Mouse (Mus musculus): Measurements from ENCODE around the gene Dnah9. TPM values are rescaled to one million over a fixed set of nuclear protein-coding genes. Genes with fewer than 3 reads are reported as not detected.

Dnah9 gene
- polyA plus RNA-seq, 1 experiment from 2014 or later, result 0.13 TPM

DNA sequence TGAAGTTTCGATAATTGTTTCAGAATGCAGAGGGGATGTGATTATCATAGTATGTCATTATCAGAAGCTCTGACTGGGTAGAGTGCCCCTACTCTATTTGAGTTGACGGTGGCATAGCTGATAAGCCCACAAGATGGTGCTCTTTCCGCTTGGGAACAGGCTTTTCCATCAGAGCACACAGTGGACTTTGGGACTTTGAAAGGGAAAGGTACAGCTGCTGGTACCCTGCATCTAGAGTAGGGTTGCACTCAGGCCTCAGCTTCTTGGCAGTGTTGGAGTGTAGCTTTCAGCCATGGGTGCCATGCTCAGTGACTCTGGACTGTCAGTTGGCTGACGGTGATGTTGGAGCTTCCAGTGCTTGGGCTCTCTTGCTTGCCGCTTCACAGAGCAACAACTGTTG is 348.1 kb downstream of the Dnah9 start:
- ATAC-seq (ENCODE audit: insufficient number of reproducible peaks, low FRiP score, low TSS enrichment, low read depth), result no peak
- H3K27me3 ChIP-seq, result no peaks in the 10 kb centered on the region
- peaks cover 47% of the 10 kb centered on the region for H3K36me3 ChIP-seq
- no peak overlapping the region for H3K4me3 ChIP-seq
- WGBS, result 72% methylated on average over 5 of the region's 5 CpGs
- no peak overlapping the region for H3K4me2 ChIP-seq
- no peak overlapping the region for H3K9ac ChIP-seq
- no peak overlapping the region for H3K27ac ChIP-seq
- no peaks in the 10 kb centered on the region for H3K9me3 ChIP-seq
- 0 out of 2 replicates have a peak, but pooled peaks cover 6% of the 10 kb centered on the region for H3K4me1 ChIP-seq

DNA sequence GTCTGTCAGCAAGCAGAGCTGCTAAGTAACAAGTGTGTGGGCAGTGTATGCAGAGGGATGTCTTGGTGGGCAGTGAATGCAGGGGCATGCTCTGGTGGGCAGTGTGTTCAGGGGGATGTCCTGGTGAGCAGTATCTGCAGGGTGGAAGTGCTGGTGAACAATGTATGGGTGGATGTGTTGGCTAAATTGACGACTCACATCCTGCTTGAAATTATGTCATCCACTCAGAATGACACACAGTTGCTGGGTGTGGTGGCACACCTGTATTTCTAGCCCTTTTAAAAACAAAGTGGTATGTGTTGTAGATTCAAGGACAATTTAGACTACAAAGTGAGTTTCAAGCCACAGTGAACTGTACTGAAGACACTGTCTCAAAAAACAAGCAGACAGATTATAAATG is 350.2 kb downstream of the Dnah9 start:
- H3K4me1 ChIP-seq, result 0 out of 2 replicates have a peak, but pooled peaks cover 6% of the 10 kb centered on the region
- H3K9me3 ChIP-seq, result no peaks in the 10 kb centered on the region
- H3K4me3 ChIP-seq, result no peak overlapping the region
- H3K36me3 ChIP-seq, result peaks cover 45% of the 10 kb centered on the region
- no peak overlapping the region for H3K4me2 ChIP-seq
- no peak for ATAC-seq (ENCODE audit: insufficient number of reproducible peaks, low FRiP score, low TSS enrichment, low read depth)
- 69% methylated on average over 1 of the region's 1 CpGs for WGBS
- H3K9ac ChIP-seq, result no peak overlapping the region
- H3K27me3 ChIP-seq, result no peaks in the 10 kb centered on the region
- no peak overlapping the region for H3K27ac ChIP-seq

- 47% methylated on average over 6 of the region's 6 CpGs for WGBS
- peaks cover 36% of the 10 kb centered on the region for H3K36me3 ChIP-seq
- H3K4me1 ChIP-seq, result peaks cover 11% of the 10 kb centered on the region; the same call in 1 of the 2 replicates
- ATAC-seq (ENCODE audit: insufficient number of reproducible peaks, low FRiP score, low TSS enrichment, low read depth), result no peak
- no peak overlapping the region for H3K27ac ChIP-seq
- H3K4me3 ChIP-seq, result no peak overlapping the region
- no peak overlapping the region for H3K9ac ChIP-seq
- H3K9me3 ChIP-seq, result no peaks in the 10 kb centered on the region
- H3K27me3 ChIP-seq, result no peaks in the 10 kb centered on the region
- no peak overlapping the region for H3K4me2 ChIP-seq
Measured at GRCm38 (mm10) chr11:65816237-65816636, 352.1 kb downstream of the Dnah9 start.

- Histone ChIP-seq H3K36me3 (peaks cover 32% of the 10 kb centered on the region), H3K4me1 (peaks cover 11% of the 10 kb centered on the region; the same call in 1 of the 2 replicates), H3K27ac (no peak overlapping the region), H3K4me3 (no peak overlapping the region), H3K9me3 (no peaks in the 10 kb centered on the region), H3K4me2 (no peak overlapping the region), H3K9ac (no peak overlapping the region), H3K27me3 (no peaks in the 10 kb centered on the region)
- WGBS, result 90% methylated on average over 9 of the region's 9 CpGs
- no peak for ATAC-seq (ENCODE audit: insufficient number of reproducible peaks, low FRiP score, low TSS enrichment, low read depth)
Measured at GRCm38 (mm10) chr11:65814381-65814780, 354.0 kb downstream of the Dnah9 start.

GRCm38 (mm10) chr11:65812088-65812487 is 356.3 kb downstream of the Dnah9 start:
- Histone ChIP-seq H3K36me3 (peaks cover 23% of the 10 kb centered on the region), H3K4me2 (no peak overlapping the region), H3K9ac (no peak overlapping the region), H3K9me3 (no peaks in the 10 kb centered on the region), H3K27me3 (no peaks in the 10 kb centered on the region), H3K27ac (no peak overlapping the region), H3K4me3 (no peak overlapping the region), H3K4me1 (peaks cover 18% of the 10 kb centered on the region; the same call in 1 of the 2 replicates)
- no peak for ATAC-seq (ENCODE audit: insufficient number of reproducible peaks, low FRiP score, low TSS enrichment, low read depth)
- WGBS, result 25% methylated on average over 5 of the region's 5 CpGs

- Histone ChIP-seq H3K27ac (peak overlapping the region; percentile 84; the same call in 1 of the 2 replicates), H3K4me3 (peak overlapping the region; percentile 72), H3K9me3 (no peaks in the 10 kb centered on the region), H3K36me3 (no peaks in the 10 kb centered on the region), H3K27me3 (no peaks in the 10 kb centered on the region), H3K4me2 (peak overlapping the region; percentile 50), H3K9ac (peak overlapping the region; percentile 64), H3K4me1 (peaks cover 11% of the 10 kb centered on the region; the same call in 1 of the 2 replicates)
- ATAC-seq (ENCODE audit: insufficient number of reproducible peaks, low FRiP score, low TSS enrichment, low read depth), result no peak
- whole genome bisulfite sequencing, result 47% methylated on average over 7 of the region's 7 CpGs
Measured at GRCm38 (mm10) chr11:65807601-65808000, 360.8 kb downstream of the Dnah9 start.

- Histone ChIP-seq H3K27ac (peak within 1 kb of the TSS; percentile 84), H3K4me2 (peak within 1 kb of the TSS; percentile 68), H3K9me3 (no peaks in the 10 kb centered on the region), H3K9ac (peak within 1 kb of the TSS; percentile 64), H3K27me3 (no peaks in the 10 kb centered on the region), H3K4me1 (0 out of 2 replicates have a peak, but pooled peaks cover 7% of the 10 kb centered on the region), H3K36me3 (no peaks in the 10 kb centered on the region), H3K4me3 (peak within 1 kb of the TSS; percentile 72)
- ATAC-seq (ENCODE audit: insufficient number of reproducible peaks, low FRiP score, low TSS enrichment, low read depth), result peak; percentile 95
- under 1% methylated on average over 58 of the region's 58 CpGs for WGBS
Measured at GRCm38 (mm10) chr11:65806909-65807504, 361.3 kb downstream of the Dnah9 start, which contains the start of gene Zkscan6. Gene Zkscan6 (plus strand): TSS chr11:65807175.

- H3K36me3 ChIP-seq, result no peaks in the 10 kb centered on the region
- 0 out of 2 replicates have a peak, but pooled peaks have one; percentile 32 for ATAC-seq (ENCODE audit: insufficient number of reproducible peaks, low FRiP score, low TSS enrichment, low read depth)
- 0 out of 2 replicates have a peak, but pooled peaks cover 7% of the 10 kb centered on the region for H3K4me1 ChIP-seq
- H3K27ac ChIP-seq, result 0 out of 2 replicates have a peak overlapping the region, but pooled peaks have one; percentile 33
- H3K27me3 ChIP-seq, result no peaks in the 10 kb centered on the region
- no peak overlapping the region for H3K9ac ChIP-seq
- 1% methylated on average over 20 of the region's 20 CpGs for WGBS
- no peaks in the 10 kb centered on the region for H3K9me3 ChIP-seq
- H3K4me3 ChIP-seq, result peak overlapping the region; percentile 72
- peak overlapping the region; percentile 68 for H3K4me2 ChIP-seq
Measured at GRCm38 (mm10) chr11:65806321-65806904, 361.9 kb downstream of the Dnah9 start.

DNA sequence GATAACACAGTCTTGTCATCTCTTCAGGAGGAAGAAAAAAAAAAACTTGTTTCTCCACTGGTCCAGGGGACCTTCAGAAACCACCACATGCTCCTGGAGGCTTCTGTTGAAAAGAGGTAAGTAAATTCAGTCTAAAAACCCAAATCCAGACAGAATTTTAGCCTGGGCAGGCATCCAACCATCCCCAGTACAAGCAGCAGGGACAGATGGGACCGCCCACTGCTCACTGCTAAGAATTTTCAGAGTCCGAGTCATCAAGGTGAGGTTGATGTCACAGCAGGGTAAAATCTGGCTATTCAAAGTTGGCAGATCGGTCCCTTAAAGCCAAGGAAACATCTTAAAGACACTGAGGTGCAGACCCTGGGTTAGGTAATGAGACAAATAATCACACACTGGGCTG is 366.5 kb downstream of the Dnah9 start:
- Histone ChIP-seq H3K36me3 (no peaks in the 10 kb centered on the region), H3K27ac (no peak overlapping the region), H3K27me3 (no peaks in the 10 kb centered on the region), H3K9ac (no peak overlapping the region), H3K4me1 (no peaks in the 10 kb centered on the region), H3K4me3 (no peak overlapping the region), H3K4me2 (no peak overlapping the region), H3K9me3 (no peaks in the 10 kb centered on the region)
- ATAC-seq (ENCODE audit: insufficient number of reproducible peaks, low FRiP score, low TSS enrichment, low read depth), result no peak
- WGBS, result 39% methylated on average over 3 of the region's 3 CpGs

DNA sequence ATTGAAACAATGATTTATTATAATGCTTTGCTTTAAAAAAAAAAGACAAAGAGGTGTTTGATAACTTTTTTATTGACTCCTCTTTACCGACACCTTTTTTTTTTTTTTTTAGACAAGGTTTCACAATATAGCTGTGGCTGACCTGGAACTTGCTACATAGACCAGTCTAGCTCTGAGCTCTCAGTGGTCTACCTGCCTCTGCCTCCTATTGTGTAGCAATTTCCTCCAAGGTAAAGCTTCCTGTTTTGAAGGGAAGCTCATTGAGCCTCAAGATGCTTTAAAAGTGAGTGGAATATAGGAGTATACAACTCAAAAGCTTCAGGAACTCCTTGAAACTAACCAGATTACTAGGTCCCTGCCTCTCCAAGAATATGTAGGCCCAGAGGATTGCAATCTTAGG is 372.5 kb downstream of the Dnah9 start:
- Histone ChIP-seq H3K4me1 (no peaks in the 10 kb centered on the region), H3K36me3 (no peaks in the 10 kb centered on the region), H3K27me3 (no peaks in the 10 kb centered on the region), H3K9ac (no peak overlapping the region), H3K27ac (no peak overlapping the region), H3K4me2 (no peak overlapping the region), H3K4me3 (no peak overlapping the region), H3K9me3 (no peaks in the 10 kb centered on the region)
- 63% methylated on average over 1 of the region's 1 CpGs for WGBS
- no peak for ATAC-seq (ENCODE audit: insufficient number of reproducible peaks, low FRiP score, low TSS enrichment, low read depth)

DNA sequence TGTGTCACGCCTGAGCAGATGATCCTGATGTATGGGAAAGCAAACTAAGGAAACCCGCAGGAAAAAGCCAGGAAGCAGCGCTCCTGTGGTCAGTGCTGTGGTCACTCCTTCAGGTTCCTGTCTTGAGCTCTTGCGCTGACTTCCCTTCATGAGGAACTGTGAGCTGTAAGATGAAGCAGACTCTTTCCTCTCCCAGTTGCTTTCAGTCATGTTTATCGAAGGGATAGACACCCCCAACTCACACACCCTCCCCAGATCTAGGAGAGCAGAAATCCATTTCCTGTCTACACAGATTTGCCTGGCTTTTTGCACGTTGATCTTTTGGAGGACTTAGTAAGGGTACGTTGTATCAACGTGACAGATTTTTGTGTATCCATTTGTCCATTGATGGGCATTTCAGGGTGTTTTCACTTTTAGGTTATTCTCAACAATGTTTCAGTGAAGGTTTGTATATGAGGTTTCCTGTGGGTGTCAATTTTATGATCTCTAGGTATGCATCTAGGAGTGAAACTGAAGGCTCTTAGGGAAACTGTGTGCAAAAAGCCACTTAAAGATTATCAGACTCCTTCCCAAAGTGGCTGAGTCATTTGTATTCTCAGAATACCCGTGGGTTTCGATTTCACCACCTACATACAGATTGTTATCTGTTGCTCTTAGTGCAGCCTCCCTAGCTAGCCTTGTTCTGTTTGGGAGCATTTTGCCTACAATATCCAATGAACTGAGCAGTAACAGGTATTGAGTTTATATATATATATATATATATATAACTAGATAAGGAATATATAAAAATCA is 373.7 kb downstream of the Dnah9 start:
- Histone ChIP-seq H3K36me3 (no peaks in the 10 kb centered on the region), H3K9me3 (no peaks in the 10 kb centered on the region), H3K4me1 (no peaks in the 10 kb centered on the region), H3K4me2 (no peak overlapping the region), H3K27ac (no peak overlapping the region), H3K4me3 (no peak overlapping the region), H3K27me3 (no peaks in the 10 kb centered on the region), H3K9ac (no peak overlapping the region)
- 74% methylated on average over 10 of the region's 10 CpGs for WGBS
- ATAC-seq (ENCODE audit: insufficient number of reproducible peaks, low FRiP score, low TSS enrichment, low read depth), result no peak

DNA sequence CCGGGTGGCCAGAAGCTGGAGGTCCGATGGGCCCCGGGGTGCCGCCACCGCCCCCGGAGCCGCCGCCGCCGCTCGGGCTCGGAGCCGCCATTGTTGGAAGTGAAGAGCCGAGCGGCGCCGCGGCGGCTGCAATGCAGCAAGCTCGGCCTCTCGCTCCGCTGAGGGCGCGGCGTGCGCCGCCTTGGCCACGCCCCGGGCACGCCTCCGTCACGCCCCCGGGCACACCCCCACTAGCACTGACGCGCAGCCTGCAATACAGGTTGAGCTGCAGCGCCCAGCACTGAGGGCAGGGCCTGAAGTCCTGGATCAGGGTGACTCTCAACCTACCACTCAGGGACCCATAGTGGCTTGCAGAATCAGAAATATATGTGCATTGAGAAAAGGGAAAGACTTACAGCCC is 380.2 kb downstream of the Dnah9 start, which contains the start of gene Map2k4:
Gene Map2k4 (minus strand): TSS at position 144 of the 400 bp plus-strand sequence.
- under 1% methylated on average over 29 of the region's 36 CpGs for WGBS
- H3K27me3 ChIP-seq, result no peaks in the 10 kb centered on the region
- ATAC-seq (ENCODE audit: insufficient number of reproducible peaks, low FRiP score, low TSS enrichment, low read depth), result peak; percentile 98
- H3K4me1 ChIP-seq, result peaks cover 12% of the 10 kb centered on the region; the same call in 1 of the 2 replicates
- peak within 1 kb of the TSS; percentile 96 for H3K4me3 ChIP-seq
- peak within 1 kb of the TSS; percentile 89 for H3K27ac ChIP-seq
- H3K36me3 ChIP-seq, result no peaks in the 10 kb centered on the region
- H3K9me3 ChIP-seq, result no peaks in the 10 kb centered on the region
- peak within 1 kb of the TSS; percentile 47 for H3K4me2 ChIP-seq
- H3K9ac ChIP-seq, result peak within 1 kb of the TSS; percentile 98

Measured in limb, embryonic 15.5 days (tissue).